Mouse (Mus musculus) right cerebral cortex, postnatal 4 days (tissue): Measurements from ENCODE around the gene Esr1.

ENCODE experiments used
- DNase-seq: peaks from one replicate; pipeline ENCODE4 v3.0.0-alpha.2; 2022

Gene Esr1

GRCm38 (mm10) chr10:4849881-4850280 lies 238.5 kb downstream of the Esr1 start:
- DNase-seq = no peak

- no peak for DNase-seq
Measured at GRCm38 (mm10) chr10:4875076-4875737, 263.8 kb downstream of the Esr1 start.

- no peak for DNase-seq
Measured at GRCm38 (mm10) chr10:4881391-4881790, 270.0 kb downstream of the Esr1 start.

GRCm38 (mm10) chr10:4885506-4885905 lies 274.1 kb downstream of the Esr1 start:
- no peak for DNase-seq

GRCm38 (mm10) chr10:4885961-4886360 lies 274.6 kb downstream of the Esr1 start:
- DNase-seq = no peak

GRCm38 (mm10) chr10:4893475-4893874 lies 282.1 kb downstream of the Esr1 start:
- no peak for DNase-seq

GRCm38 (mm10) chr10:4897789-4898188 lies 286.4 kb downstream of the Esr1 start:
- no peak for DNase-seq

GRCm38 (mm10) chr10:4900324-4900723 lies 288.9 kb downstream of the Esr1 start:
- DNase-seq = no peak

GRCm38 (mm10) chr10:4909271-4909670 lies 297.9 kb downstream of the Esr1 start:
- DNase-seq = no peak

GRCm38 (mm10) chr10:4910451-4910850 lies 299.1 kb downstream of the Esr1 start:
- no peak for DNase-seq

GRCm38 (mm10) chr10:4919046-4919445 lies 307.7 kb downstream of the Esr1 start:
- no peak for DNase-seq

GRCm38 (mm10) chr10:4923616-4924015 lies 312.2 kb downstream of the Esr1 start:
- no peak for DNase-seq

- DNase-seq = peak; percentile 21
Measured at GRCm38 (mm10) chr10:4924391-4924790, 313.0 kb downstream of the Esr1 start.

GRCm38 (mm10) chr10:4943148-4943547 lies 331.8 kb downstream of the Esr1 start:
- DNase-seq = no peak

GRCm38 (mm10) chr10:4944725-4945124 lies 333.3 kb downstream of the Esr1 start:
- DNase-seq = no peak

- DNase-seq = no peak
Measured at GRCm38 (mm10) chr10:4965768-4966167, 354.4 kb downstream of the Esr1 start.

GRCm38 (mm10) chr10:4971156-4971555 lies 359.8 kb downstream of the Esr1 start:
- no peak for DNase-seq

GRCm38 (mm10) chr10:4971586-4971985 lies 360.2 kb downstream of the Esr1 start:
- DNase-seq = no peak

- no peak for DNase-seq
Measured at GRCm38 (mm10) chr10:4972026-4972425, 360.6 kb downstream of the Esr1 start.

GRCm38 (mm10) chr10:4974246-4974645 lies 362.9 kb downstream of the Esr1 start:
- no peak for DNase-seq

- DNase-seq = no peak
Measured at GRCm38 (mm10) chr10:4976557-4976956, 365.2 kb downstream of the Esr1 start.

- DNase-seq = no peak
Measured at GRCm38 (mm10) chr10:4977374-4977773, 366.0 kb downstream of the Esr1 start.

GRCm38 (mm10) chr10:4983919-4984318 lies 372.5 kb downstream of the Esr1 start:
- no peak for DNase-seq

GRCm38 (mm10) chr10:4993802-4994201 lies 382.4 kb downstream of the Esr1 start:
- no peak for DNase-seq

GRCm38 (mm10) chr10:4996592-4996991 lies 385.2 kb downstream of the Esr1 start:
- no peak for DNase-seq
